Mouse (Mus musculus): ENCODE data around the gene Cmip. TPM values are rescaled to one million over a fixed set of nuclear protein-coding genes. Genes with fewer than 3 reads are reported as not detected.
A peak's percentile ranks its signal among the peaks of the same experiment; 100 is the strongest.

Gene Cmip
- polyA plus RNA-seq, 1 experiment = not detected

DNA sequence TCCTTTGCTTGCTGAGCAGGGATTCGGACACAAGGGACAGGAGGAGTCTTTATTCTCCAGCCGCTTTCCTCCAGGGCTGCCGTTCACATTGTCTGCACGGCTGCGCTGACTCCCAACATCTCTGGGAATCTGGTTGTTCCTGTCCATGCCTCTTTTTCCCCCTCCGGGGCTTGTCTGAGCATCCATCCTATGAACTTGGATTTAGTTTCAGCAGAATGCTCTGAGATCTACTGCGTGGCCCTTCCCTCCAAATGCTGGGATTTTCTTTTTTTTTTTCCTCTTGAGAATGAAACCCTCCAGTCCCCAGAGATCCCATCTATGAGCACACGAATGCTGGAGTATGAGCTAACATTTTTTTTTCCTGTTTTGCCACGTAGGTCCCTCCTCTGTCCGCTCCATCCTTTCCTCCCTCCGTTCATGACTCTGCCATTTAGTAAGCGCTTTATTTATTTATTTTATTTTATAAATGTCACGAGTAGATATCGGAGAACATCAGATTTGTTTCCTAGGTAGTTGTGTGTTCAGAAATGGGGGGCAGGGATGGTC, 4.1 kb downstream of the Cmip start:
- Histone ChIP-seq H3K4me1 (ENCODE audit: control insufficient read depth, insufficient read depth, low read length) (peaks cover 47% of the 10 kb centered on the region), H3K4me3 (ENCODE audit: insufficient read depth, low read depth, low read length) (peak overlapping the region; percentile 99), H3K27ac (ENCODE audit: insufficient read depth, low read depth, low read length) (no peak overlapping the region)
- TF ChIP-seq POLR2A (IDR thresholded peaks at IDR 0.05; ENCODE audit: insufficient read depth, low read depth, low read length) (no peak), CTCF (IDR thresholded peaks at IDR 0.05; ENCODE audit: insufficient read depth, low read depth, low read length) (no peak)
- 23% methylated on average over 14 of the region's 14 CpGs for WGBS

DNA sequence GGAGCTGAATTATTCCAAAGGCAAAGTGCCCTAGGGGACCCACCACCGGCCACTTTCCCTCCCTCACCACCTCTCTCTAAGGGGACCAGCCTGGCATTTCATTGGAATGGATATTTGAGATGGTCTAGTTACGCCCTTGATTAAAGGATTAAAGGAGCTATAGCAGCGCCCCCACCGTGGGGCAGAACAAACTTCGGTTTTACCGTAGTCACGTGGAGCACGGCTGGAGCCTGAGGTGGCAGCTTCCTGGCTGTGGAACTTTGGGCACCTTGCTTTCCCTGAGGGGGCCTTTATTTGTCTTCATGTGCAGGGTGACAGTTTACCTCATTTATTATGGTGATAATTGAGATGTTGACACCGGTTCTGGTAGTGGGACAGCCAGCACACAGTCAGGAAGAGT, 4.8 kb downstream of the Cmip start:
- Histone ChIP-seq H3K27ac (ENCODE audit: insufficient read depth, low read depth, low read length) (no peak overlapping the region), H3K4me3 (ENCODE audit: insufficient read depth, low read depth, low read length) (peak overlapping the region; percentile 22; the same call in 1 of the 2 replicates), H3K4me1 (ENCODE audit: control insufficient read depth, insufficient read depth, low read length) (peaks cover 52% of the 10 kb centered on the region)
- TF ChIP-seq POLR2A (IDR thresholded peaks at IDR 0.05; ENCODE audit: insufficient read depth, low read depth, low read length) (no peak), CTCF (IDR thresholded peaks at IDR 0.05; ENCODE audit: insufficient read depth, low read depth, low read length) (no peak)
- WGBS = 28% methylated on average over 9 of the region's 9 CpGs

DNA sequence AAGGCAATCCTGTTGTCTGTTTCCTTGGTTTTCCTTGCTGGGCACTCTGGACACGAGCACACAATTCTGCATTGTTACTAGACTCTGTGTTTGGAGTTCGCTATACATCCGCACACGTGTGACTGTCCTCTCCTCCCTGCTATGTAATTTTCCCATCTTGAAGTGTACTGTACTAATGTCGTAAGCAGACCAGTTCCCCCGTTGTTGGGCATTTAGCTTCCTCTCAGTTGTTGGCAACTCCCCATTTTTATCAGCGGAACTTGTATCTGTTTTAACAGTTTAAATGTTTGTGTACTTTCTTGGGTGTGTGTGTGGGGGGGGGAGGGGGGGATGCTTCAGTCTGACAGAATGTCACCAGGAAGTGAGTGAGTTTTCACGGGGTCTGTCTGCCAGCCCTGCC, 5.8 kb downstream of the Cmip start:
- Histone ChIP-seq H3K4me3 (ENCODE audit: insufficient read depth, low read depth, low read length) (no peak overlapping the region), H3K4me1 (ENCODE audit: control insufficient read depth, insufficient read depth, low read length) (peaks cover 60% of the 10 kb centered on the region), H3K27ac (ENCODE audit: insufficient read depth, low read depth, low read length) (no peak overlapping the region)
- TF ChIP-seq POLR2A (IDR thresholded peaks at IDR 0.05; ENCODE audit: insufficient read depth, low read depth, low read length) = no peak
- no peak for TF ChIP-seq CTCF (IDR thresholded peaks at IDR 0.05; ENCODE audit: insufficient read depth, low read depth, low read length)
- WGBS = 16% methylated on average over 8 of the region's 8 CpGs

DNA sequence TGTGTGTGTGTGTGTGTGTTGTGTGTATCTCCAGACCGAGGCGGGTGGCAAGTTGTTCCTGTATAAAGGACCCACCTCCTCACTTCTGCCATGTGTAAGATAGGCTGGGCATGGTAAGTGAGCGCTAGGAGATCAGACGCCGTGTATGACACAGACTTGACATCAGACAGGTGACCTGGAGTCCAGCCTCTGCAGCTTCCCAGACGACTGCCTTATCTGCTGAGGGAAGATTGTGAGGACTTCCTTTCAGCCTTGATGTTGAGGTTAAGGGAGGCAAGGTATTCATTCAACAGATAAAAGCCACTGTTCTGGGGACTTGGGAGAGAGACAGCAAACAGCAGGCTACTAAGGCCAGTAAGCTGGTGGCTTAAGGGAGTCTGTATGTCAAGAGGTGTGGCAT, 6.6 kb downstream of the Cmip start:
- no peak overlapping the region for H3K27ac ChIP-seq (ENCODE audit: insufficient read depth, low read depth, low read length)
- WGBS = 71% methylated on average over 6 of the region's 6 CpGs
- TF ChIP-seq POLR2A (IDR thresholded peaks at IDR 0.05; ENCODE audit: insufficient read depth, low read depth, low read length) (no peak), CTCF (IDR thresholded peaks at IDR 0.05; ENCODE audit: insufficient read depth, low read depth, low read length) (no peak)
- peaks cover 65% of the 10 kb centered on the region for H3K4me1 ChIP-seq (ENCODE audit: control insufficient read depth, insufficient read depth, low read length)
- no peak overlapping the region for H3K4me3 ChIP-seq (ENCODE audit: insufficient read depth, low read depth, low read length)

DNA sequence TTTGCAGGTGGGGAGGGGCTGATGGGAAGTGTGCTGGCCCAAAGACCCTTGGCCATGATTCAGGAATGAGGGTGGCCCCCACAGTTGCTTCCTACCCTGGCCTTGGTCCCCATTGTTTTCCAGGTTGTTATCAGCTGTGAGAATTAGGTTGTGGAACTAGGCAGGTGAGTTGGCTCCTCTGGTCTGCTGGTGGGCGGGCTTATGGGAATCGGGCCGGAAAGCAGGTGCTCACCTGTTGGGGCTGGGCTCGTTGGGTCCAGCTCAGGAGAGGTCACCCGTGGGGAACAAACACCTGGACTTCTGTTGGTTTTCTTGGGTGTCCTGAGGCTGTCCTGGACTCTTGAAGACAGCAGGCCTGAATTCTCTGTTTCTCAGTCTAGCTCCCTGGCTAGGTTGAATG, 8.2 kb downstream of the Cmip start:
- H3K4me1 ChIP-seq (ENCODE audit: control insufficient read depth, insufficient read depth, low read length) = peaks cover 54% of the 10 kb centered on the region
- no peak overlapping the region for H3K27ac ChIP-seq (ENCODE audit: insufficient read depth, low read depth, low read length)
- 93% methylated on average over 5 of the region's 5 CpGs for WGBS
- no peak overlapping the region for H3K4me3 ChIP-seq (ENCODE audit: insufficient read depth, low read depth, low read length)
- TF ChIP-seq POLR2A (IDR thresholded peaks at IDR 0.05; ENCODE audit: insufficient read depth, low read depth, low read length) = no peak
- TF ChIP-seq CTCF (IDR thresholded peaks at IDR 0.05; ENCODE audit: insufficient read depth, low read depth, low read length) = no peak

DNA sequence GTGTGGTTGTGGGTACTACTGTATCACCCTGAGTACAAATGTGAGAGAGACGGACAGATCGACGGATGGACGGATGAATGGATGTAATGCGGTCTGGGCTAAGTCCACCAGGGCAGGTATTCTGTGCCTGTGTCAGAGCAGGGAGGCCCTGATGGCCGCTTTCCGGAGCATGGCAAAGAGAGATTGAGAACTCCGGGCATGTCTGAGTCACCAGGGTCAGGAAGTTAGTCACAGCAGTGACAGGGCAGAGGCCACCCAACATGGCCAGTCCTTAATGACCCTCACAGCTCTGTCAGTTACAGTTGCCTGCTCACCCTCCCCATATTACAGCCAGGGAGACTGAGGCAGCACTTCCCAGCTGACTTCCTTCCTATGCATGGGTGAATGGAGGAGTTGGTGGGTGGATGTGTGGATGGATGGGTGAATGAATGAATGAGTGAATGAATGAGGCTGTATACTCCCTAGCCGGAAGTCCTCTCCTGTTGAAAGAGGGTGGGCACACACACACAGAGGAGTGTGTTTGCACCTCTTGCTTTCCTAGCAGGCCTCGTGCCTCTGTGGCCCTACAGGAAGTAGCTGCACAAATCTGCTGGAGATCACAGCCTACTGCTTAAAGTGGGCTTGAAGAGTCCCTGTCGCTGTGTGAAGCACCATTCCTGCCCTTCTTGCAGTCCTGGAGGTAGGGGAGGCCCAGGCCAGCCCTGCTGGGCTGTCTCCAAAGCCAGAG, 10.7 kb downstream of the Cmip start:
- WGBS = 83% methylated on average over 11 of the region's 11 CpGs
- Histone ChIP-seq H3K4me1 (ENCODE audit: control insufficient read depth, insufficient read depth, low read length) (peaks cover 42% of the 10 kb centered on the region), H3K27ac (ENCODE audit: insufficient read depth, low read depth, low read length) (no peak overlapping the region), H3K4me3 (ENCODE audit: insufficient read depth, low read depth, low read length) (no peak overlapping the region)
- TF ChIP-seq CTCF (IDR thresholded peaks at IDR 0.05; ENCODE audit: insufficient read depth, low read depth, low read length) (no peak), POLR2A (IDR thresholded peaks at IDR 0.05; ENCODE audit: insufficient read depth, low read depth, low read length) (no peak)

DNA sequence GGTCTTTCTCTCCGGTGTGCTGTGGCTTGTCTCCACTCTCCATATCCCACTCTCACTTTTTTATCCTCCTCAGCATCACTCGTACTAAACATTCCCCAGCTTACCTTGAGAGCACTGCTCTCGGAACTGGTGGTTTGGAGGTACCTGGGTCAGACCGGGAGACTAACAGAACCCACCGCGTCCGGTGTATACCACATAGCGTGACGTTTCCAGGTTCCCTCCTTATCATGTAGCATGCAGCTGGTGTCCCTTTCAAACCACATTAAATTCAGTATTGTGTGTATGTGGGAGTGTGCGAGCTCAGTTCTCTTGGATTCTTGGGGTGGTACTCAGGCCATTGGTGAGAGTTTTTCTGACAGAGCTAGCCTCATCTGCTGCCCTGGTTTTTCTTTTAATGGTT, 21.4 kb downstream of the Cmip start:
- Histone ChIP-seq H3K4me3 (ENCODE audit: insufficient read depth, low read depth, low read length) (no peak overlapping the region), H3K4me1 (ENCODE audit: control insufficient read depth, insufficient read depth, low read length) (peaks cover 53% of the 10 kb centered on the region), H3K27ac (ENCODE audit: insufficient read depth, low read depth, low read length) (peak overlapping the region; percentile 37; the same call in 1 of the 2 replicates)
- WGBS = 65% methylated on average over 10 of the region's 10 CpGs
- no peak for TF ChIP-seq CTCF (IDR thresholded peaks at IDR 0.05; ENCODE audit: insufficient read depth, low read depth, low read length)
- TF ChIP-seq POLR2A (IDR thresholded peaks at IDR 0.05; ENCODE audit: insufficient read depth, low read depth, low read length) = no peak

DNA sequence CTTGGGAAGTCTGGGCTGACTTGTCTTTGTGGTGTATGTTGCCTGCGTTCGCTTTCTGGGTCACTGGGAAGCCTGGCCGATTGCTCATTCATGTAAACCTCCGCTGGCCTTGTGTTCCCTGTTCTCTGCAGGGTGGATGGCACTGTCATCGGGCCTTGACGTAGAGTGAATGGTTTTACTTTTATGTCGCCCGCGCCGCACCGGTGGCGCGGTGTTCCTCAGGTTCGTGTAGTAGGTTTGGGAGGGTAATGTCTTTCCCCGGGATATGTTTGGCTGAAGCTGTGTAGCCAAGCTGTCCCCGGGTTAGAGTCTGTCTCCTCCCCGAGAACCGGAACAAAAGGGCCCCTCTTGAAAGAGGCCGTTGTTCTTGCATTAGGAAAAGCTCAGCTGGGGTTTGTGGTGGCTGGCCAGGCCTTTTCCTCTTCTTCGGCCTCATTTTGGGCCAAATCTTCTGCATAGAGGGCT, 21.8 kb downstream of the Cmip start:
- Histone ChIP-seq H3K4me3 (ENCODE audit: insufficient read depth, low read depth, low read length) (no peak overlapping the region), H3K4me1 (ENCODE audit: control insufficient read depth, insufficient read depth, low read length) (peaks cover 53% of the 10 kb centered on the region), H3K27ac (ENCODE audit: insufficient read depth, low read depth, low read length) (peak overlapping the region; percentile 37; the same call in 1 of the 2 replicates)
- TF ChIP-seq POLR2A (IDR thresholded peaks at IDR 0.05; ENCODE audit: insufficient read depth, low read depth, low read length) (no peak), CTCF (IDR thresholded peaks at IDR 0.05; ENCODE audit: insufficient read depth, low read depth, low read length) (no peak)
- 22% methylated on average over 20 of the region's 20 CpGs for WGBS

DNA sequence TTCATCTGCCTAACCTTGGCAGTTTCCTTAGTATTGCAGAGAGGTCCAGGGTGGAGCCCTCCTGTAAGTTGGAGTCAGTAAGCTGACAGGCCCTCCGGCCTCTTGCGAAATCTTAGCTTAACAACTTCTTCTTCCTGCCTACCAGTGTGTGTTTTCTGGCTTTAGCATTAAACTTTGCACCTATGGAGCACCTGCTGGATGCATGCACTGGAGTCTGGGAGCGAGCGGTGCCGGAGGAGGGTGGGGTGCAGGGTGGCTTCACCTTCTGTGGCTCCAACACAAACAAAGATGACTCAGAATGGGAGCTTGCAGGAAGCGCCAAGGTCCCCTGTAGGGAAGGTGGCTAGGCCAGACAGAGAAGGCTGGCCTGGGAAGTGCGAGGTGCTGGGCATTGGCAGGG, 23.6 kb downstream of the Cmip start:
- H3K4me1 ChIP-seq (ENCODE audit: control insufficient read depth, insufficient read depth, low read length) = peaks cover 66% of the 10 kb centered on the region
- TF ChIP-seq CTCF (IDR thresholded peaks at IDR 0.05; ENCODE audit: insufficient read depth, low read depth, low read length) (no peak), POLR2A (IDR thresholded peaks at IDR 0.05; ENCODE audit: insufficient read depth, low read depth, low read length) (no peak)
- 72% methylated on average over 7 of the region's 7 CpGs for WGBS
- no peak overlapping the region for H3K4me3 ChIP-seq (ENCODE audit: insufficient read depth, low read depth, low read length)
- H3K27ac ChIP-seq (ENCODE audit: insufficient read depth, low read depth, low read length) = no peak overlapping the region
